9 mouse cellular contexts compared by ENCODE assay signal in the genomic region with DNA sequence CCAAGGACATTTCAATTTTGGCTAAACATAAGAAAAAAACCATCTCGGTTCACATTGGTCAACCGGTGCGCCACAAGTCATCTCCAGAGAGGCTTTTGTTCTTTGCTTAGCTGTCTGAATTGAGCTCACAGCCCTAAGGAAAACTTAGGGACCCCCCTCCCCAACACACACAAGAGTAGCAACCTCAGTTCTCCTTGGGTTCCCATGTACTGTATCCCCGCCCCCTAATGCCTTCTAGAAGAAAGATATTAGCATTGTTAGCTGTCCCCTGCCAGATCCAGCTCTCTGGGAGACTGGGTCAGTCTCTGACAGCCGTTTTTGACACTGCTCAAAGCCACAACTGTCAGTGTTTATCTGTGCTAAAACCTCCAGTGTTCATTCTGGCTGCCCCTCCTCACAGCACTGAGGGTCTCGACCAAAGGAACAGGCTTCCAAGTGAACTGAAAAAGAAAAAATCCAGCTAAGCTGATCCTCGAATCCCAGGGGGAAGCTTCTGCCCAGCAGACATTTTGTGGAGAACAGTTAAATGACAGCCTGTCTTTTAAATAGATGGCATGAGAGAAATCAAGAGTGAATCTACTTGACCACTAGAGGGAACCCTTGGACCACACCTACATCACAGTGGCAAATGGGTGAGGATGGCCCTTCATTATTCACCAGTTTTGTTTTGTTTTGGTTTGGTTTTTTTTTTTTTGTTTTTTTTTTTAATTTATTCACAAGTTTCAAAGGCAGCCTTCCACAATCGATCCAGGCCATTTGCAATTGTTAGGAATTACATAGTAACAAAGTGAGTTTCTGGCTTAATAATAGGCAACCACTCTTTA.
DNase-seq lines count a peak whose midpoint lies in the region; ATAC-seq and TF ChIP-seq lines count a peak whose summit lies in the region.
"Had no signal": no experiment of that assay in that cellular context is flagged by ENCODE, and none has a peak within 500 bp of the region (broad histone marks: within the 10 kb centered on the region; RNA-seq: fewer than 3 reads in every experiment).

No protein-coding gene starts in this region.

- no peak overlapping the region for H3K4me2 ChIP-seq in hindbrain, embryonic 16.5 days (ENCODE audit: low read length)
- H3K4me2 ChIP-seq in lung, embryonic 14.5 days = no peak overlapping the region
- H3K4me2 ChIP-seq: heart, embryonic 15.5 days; stomach, embryonic 15.5 days had no signal

- TF ChIP-seq CTCF in spleen, adult 2 months (IDR thresholded peaks at IDR 0.05; ENCODE audit: extremely low read depth, insufficient read depth, insufficient read length, insufficient replicate concordance) = peak; percentile 39; the same call in 1 of the 2 replicates
- TF ChIP-seq CTCF in lung, embryonic 14.5 days (IDR thresholded peaks at IDR 0.05; ENCODE audit: low read depth) = peak; percentile 84

- DNase-seq in spleen, adult 2 months (ENCODE audit: low read depth in 1 of 2, low spot score in 2 of 2) = peak; percentile 11 to 46
- no peak for DNase-seq in spleen, postnatal 4 days (ENCODE audit: low spot score in 2 of 2)
- peak; percentile 91 for DNase-seq in adipocyte (ENCODE audit: low spot score)
- peak; percentile 56 for DNase-seq in embryo, embryonic 11.5 days (ENCODE audit: low read depth, low spot score)
- DNase-seq in lung, embryonic 14.5 days = peak; percentile 88
- DNase-seq in retina, adult 2 months (ENCODE audit: low read depth, low spot score) = peak; percentile 53

- no peaks in the 10 kb centered on the region for H3K4me1 ChIP-seq in spleen, adult 2 months (ENCODE audit: control insufficient read depth, insufficient read depth, insufficient read length)
- H3K4me1 ChIP-seq in hindbrain, embryonic 16.5 days (ENCODE audit: control insufficient read depth, insufficient read depth, low read depth, low read length) = peaks cover 4% of the 10 kb centered on the region; the same call in 1 of the 2 replicates
- H3K4me1 ChIP-seq in lung, embryonic 14.5 days (ENCODE audit: insufficient read depth) = no peaks in the 10 kb centered on the region
- H3K4me1 ChIP-seq: stomach, embryonic 15.5 days had no signal

- H3K9me3 ChIP-seq in hindbrain, embryonic 16.5 days (ENCODE audit: control insufficient read depth, low read length) = no peaks in the 10 kb centered on the region
- no peaks in the 10 kb centered on the region for H3K9me3 ChIP-seq in lung, embryonic 14.5 days (ENCODE audit: low read depth, low read length)
- H3K9me3 ChIP-seq: heart, embryonic 15.5 days; stomach, embryonic 15.5 days had no signal

- H3K36me3 ChIP-seq in spleen, adult 2 months (ENCODE audit: control insufficient read depth, insufficient read depth, low read length) = peaks cover 38% of the 10 kb centered on the region
- no peaks in the 10 kb centered on the region for H3K36me3 ChIP-seq in hindbrain, embryonic 16.5 days (ENCODE audit: control insufficient read depth, insufficient read depth, low read length)
- peaks cover 3% of the 10 kb centered on the region; the same call in 1 of the 2 replicates for H3K36me3 ChIP-seq in lung, embryonic 14.5 days (ENCODE audit: insufficient read depth)
- H3K36me3 ChIP-seq: stomach, embryonic 15.5 days had no signal

- H3K4me3 ChIP-seq in spleen, adult 2 months (ENCODE audit: extremely low read depth, insufficient read depth, insufficient read length) = no peak overlapping the region
- no peak overlapping the region for H3K4me3 ChIP-seq in hindbrain, embryonic 16.5 days (ENCODE audit: low read length)
- no peak overlapping the region for H3K4me3 ChIP-seq in lung, embryonic 14.5 days (ENCODE audit: low read depth, low read length)
- H3K4me3 ChIP-seq: heart, embryonic 15.5 days; stomach, embryonic 15.5 days had no signal

- H3K9ac ChIP-seq in hindbrain, embryonic 16.5 days (ENCODE audit: low read depth, low read length) = no peak overlapping the region
- H3K9ac ChIP-seq in lung, embryonic 14.5 days = no peak overlapping the region
- H3K9ac ChIP-seq: heart, embryonic 15.5 days; stomach, embryonic 15.5 days had no signal

- peak; percentile 82 for ATAC-seq in hindbrain, embryonic 16.5 days
- peak; percentile 44 for ATAC-seq in lung, embryonic 14.5 days (ENCODE audit: insufficient read depth)

- WGBS in spleen, adult 2 months = 81% methylated on average over 8 of the region's 8 CpGs
- 49% methylated on average over 8 of the region's 8 CpGs for whole genome bisulfite sequencing in hindbrain, embryonic 16.5 days
- WGBS in lung, embryonic 14.5 days = 54% methylated on average over 8 of the region's 8 CpGs

- no peak overlapping the region for H3K27ac ChIP-seq in spleen, adult 2 months (ENCODE audit: insufficient read depth, low read length)
- H3K27ac ChIP-seq in hindbrain, embryonic 16.5 days (ENCODE audit: low read depth, low read length) = peak overlapping the region; percentile 23; the same call in 1 of the 2 replicates
- no peak overlapping the region for H3K27ac ChIP-seq in lung, embryonic 14.5 days (ENCODE audit: low read depth)
- H3K27ac ChIP-seq: heart, embryonic 15.5 days; stomach, embryonic 15.5 days had no signal

- no peak for TF ChIP-seq POLR2A in spleen, adult 2 months (IDR thresholded peaks at IDR 0.05; ENCODE audit: low read depth, low read length)

- no peaks in the 10 kb centered on the region for H3K27me3 ChIP-seq in spleen, adult 2 months (ENCODE audit: control insufficient read depth, insufficient read depth, low read length)
- no peaks in the 10 kb centered on the region for H3K27me3 ChIP-seq in hindbrain, embryonic 16.5 days (replicated peaks; ENCODE audit: control insufficient read depth, insufficient read depth, low read length)
- H3K27me3 ChIP-seq in lung, embryonic 14.5 days (ENCODE audit: insufficient read depth, low read length) = no peaks in the 10 kb centered on the region
- H3K27me3 ChIP-seq: heart, embryonic 15.5 days; stomach, embryonic 15.5 days had no signal

Comparison
In these comparisons a context has a peak if more than half of its experiments do, and no peak if none do; other contexts are left out.
1. DNase-seq: peak in spleen, adult 2 months (2 of 2), adipocyte (single experiment), embryo, embryonic 11.5 days (single experiment), lung, embryonic 14.5 days (single experiment) and retina, adult 2 months (single experiment); none in spleen, postnatal 4 days (0 of 2).